8 mouse cellular contexts compared by ENCODE assay signal in the genomic region with DNA sequence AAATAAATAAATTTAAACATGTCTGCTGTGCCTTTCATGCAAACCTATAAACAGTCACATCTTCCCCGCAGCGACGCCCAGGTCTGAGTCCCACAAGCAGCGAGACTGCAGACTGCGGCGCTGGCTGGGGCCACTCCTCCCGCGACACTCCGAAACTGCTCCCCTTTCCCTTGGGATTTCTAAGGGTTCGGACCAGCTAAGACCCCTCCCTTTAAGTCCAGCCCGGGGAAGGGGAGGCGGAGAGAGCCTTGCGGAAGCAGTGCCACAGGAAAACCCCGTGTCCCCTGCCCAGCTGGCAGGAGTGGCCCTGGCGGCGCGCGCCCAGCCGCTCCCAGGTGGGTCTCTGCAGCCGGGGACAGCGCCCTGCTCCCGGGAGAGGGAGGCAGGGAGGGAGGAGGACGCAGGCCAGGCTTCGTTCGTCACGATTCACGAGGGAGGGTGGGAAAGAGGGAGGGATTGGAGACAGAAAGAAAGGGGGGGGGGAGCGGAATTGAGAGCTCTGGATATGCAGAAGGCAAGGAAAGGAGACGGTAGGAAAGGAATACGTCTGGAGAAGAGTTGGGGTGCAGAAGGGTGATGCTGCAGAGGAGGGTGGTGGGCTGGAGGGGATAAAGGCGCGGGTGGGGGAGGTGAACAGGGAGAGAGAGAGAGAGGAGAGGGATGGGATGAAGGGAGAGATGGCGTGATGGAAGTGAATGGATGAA. TPM values are rescaled to one million over a fixed set of nuclear protein-coding genes. Genes with fewer than 3 reads are reported as not detected.
DNase-seq lines count a peak whose midpoint lies in the region; ATAC-seq lines count a peak whose summit lies in the region.

No protein-coding gene starts in this region.

- WGBS in embryonic facial prominence, embryonic 11.5 days, result 0% methylated on average over 32 of the region's 33 CpGs
- WGBS in limb, embryonic 13.5 days, result under 1% methylated on average over 33 of the region's 33 CpGs
- under 1% methylated on average over 33 of the region's 33 CpGs for WGBS in midbrain, embryonic 13.5 days

- no peaks in the 10 kb centered on the region for H3K27me3 ChIP-seq in embryonic facial prominence, embryonic 11.5 days (ENCODE audit: control insufficient read depth, insufficient read depth, low read length)
- H3K27me3 ChIP-seq in limb, embryonic 13.5 days, result peaks cover 4% of the 10 kb centered on the region; the same call in 1 of the 2 replicates
- H3K27me3 ChIP-seq in midbrain, embryonic 13.5 days, result peaks cover 5% of the 10 kb centered on the region; the same call in 1 of the 2 replicates

- peak overlapping the region; percentile 67 for H3K4me3 ChIP-seq in embryonic facial prominence, embryonic 11.5 days (ENCODE audit: low read depth, low read length)
- peak overlapping the region; percentile 75 for H3K4me3 ChIP-seq in limb, embryonic 13.5 days
- H3K4me3 ChIP-seq in midbrain, embryonic 13.5 days (replicated peaks), result peak overlapping the region; percentile 90

- H3K4me1 ChIP-seq in embryonic facial prominence, embryonic 11.5 days (ENCODE audit: control insufficient read depth, insufficient read depth, low read length), result no peaks in the 10 kb centered on the region
- H3K4me1 ChIP-seq in limb, embryonic 13.5 days, result peaks cover 9% of the 10 kb centered on the region; the same call in 1 of the 2 replicates
- peaks cover 19% of the 10 kb centered on the region for H3K4me1 ChIP-seq in midbrain, embryonic 13.5 days (replicated peaks)

- H3K9ac ChIP-seq in embryonic facial prominence, embryonic 11.5 days (replicated peaks; ENCODE audit: low read length), result peak overlapping the region; percentile 51
- peak overlapping the region; percentile 79 for H3K9ac ChIP-seq in limb, embryonic 13.5 days
- peak overlapping the region; percentile 95 for H3K9ac ChIP-seq in midbrain, embryonic 13.5 days (replicated peaks)

- peak; percentile 64 for DNase-seq in A20 (ENCODE audit: low read depth, low spot score)
- peak; percentile 76 for DNase-seq in adrenal gland, postnatal 10 days
- peak; percentile 60 for DNase-seq in embryonic facial prominence, embryonic 11.5 days (ENCODE audit: low spot score)
- peak; percentile 68 to 80 for DNase-seq in heart, adult 18-20 months
- peak; percentile 46 for DNase-seq in kidney, adult 11 months
- peak; percentile 15 to 18 for DNase-seq in spleen, postnatal 36 days (ENCODE audit: low spot score in 2 of 2)

- peak overlapping the region; percentile 84 for H3K4me2 ChIP-seq in embryonic facial prominence, embryonic 11.5 days (ENCODE audit: low read depth, low read length)
- H3K4me2 ChIP-seq in limb, embryonic 13.5 days (replicated peaks), result peak overlapping the region; percentile 98
- peak overlapping the region; percentile 90 for H3K4me2 ChIP-seq in midbrain, embryonic 13.5 days (replicated peaks)

- no peaks in the 10 kb centered on the region for H3K36me3 ChIP-seq in embryonic facial prominence, embryonic 11.5 days (replicated peaks; ENCODE audit: control insufficient read depth, insufficient read depth, low read depth, low read length)
- H3K36me3 ChIP-seq in limb, embryonic 13.5 days, result 0 out of 2 replicates have a peak, but pooled peaks cover 3% of the 10 kb centered on the region
- H3K36me3 ChIP-seq in midbrain, embryonic 13.5 days, result peaks cover 10% of the 10 kb centered on the region; the same call in 1 of the 2 replicates

- no peaks in the 10 kb centered on the region for H3K9me3 ChIP-seq in embryonic facial prominence, embryonic 11.5 days (replicated peaks; ENCODE audit: control insufficient read depth, low read length)
- no peaks in the 10 kb centered on the region for H3K9me3 ChIP-seq in limb, embryonic 13.5 days
- no peaks in the 10 kb centered on the region for H3K9me3 ChIP-seq in midbrain, embryonic 13.5 days

- ATAC-seq in embryonic facial prominence, embryonic 11.5 days (replicated peaks; ENCODE audit: insufficient number of reproducible peaks, low FRiP score, low TSS enrichment, low read depth), result no peak; the same call in 1 of the 2 replicates
- no peak; the same call in 1 of the 2 replicates for ATAC-seq in limb, embryonic 13.5 days (ENCODE audit: low FRiP score, low read depth)
- ATAC-seq in midbrain, embryonic 13.5 days, result peak; percentile 64

- no peak overlapping the region for H3K27ac ChIP-seq in embryonic facial prominence, embryonic 11.5 days (replicated peaks; ENCODE audit: low read depth, low read length)
- peak overlapping the region; percentile 67; the same call in 1 of the 2 replicates for H3K27ac ChIP-seq in limb, embryonic 13.5 days
- H3K27ac ChIP-seq in midbrain, embryonic 13.5 days, result peak overlapping the region; percentile 93

RNA-seq across cellular contexts. Expression of gene Stxbp1, which starts 0.8 kb away (rescaled TPM):
- total RNA-seq in adrenal gland, postnatal 10 days (2021), result 10 to 100 TPM; 23.7 to 35.7 TPM
- 22.0 and 27.1 TPM in 2 replicates for polyA plus RNA-seq in embryonic facial prominence, embryonic 11.5 days (2014; fragmentation: Nextera tagmentation; extraction: Ambion mirVana)
- 10 to 100 TPM; 12.2 to 13.0 TPM for total RNA-seq in heart, adult 18-20 months (2021)
- polyA plus RNA-seq in limb, embryonic 13.5 days (2015; fragmentation: Nextera tagmentation; extraction: Ambion mirVana), result 20.8 and 20.9 TPM in 2 replicates
- polyA plus RNA-seq in midbrain, embryonic 13.5 days (2015; fragmentation: Nextera tagmentation; extraction: Ambion mirVana), result 165 and 168 TPM in 2 replicates

RNA-seq across cellular contexts. Expression of gene Fam129b, which starts 29.7 kb away (rescaled TPM):
- 10 to 100 TPM; 28.9 to 30.7 TPM for total RNA-seq in adrenal gland, postnatal 10 days (2021)
- polyA plus RNA-seq in embryonic facial prominence, embryonic 11.5 days (2014; fragmentation: Nextera tagmentation; extraction: Ambion mirVana), result 13.7 and 15.9 TPM in 2 replicates
- 10 to 100 TPM; 20.4 to 25.0 TPM for total RNA-seq in heart, adult 18-20 months (2021)
- 48.5 and 55.8 TPM in 2 replicates for polyA plus RNA-seq in limb, embryonic 13.5 days (2015; fragmentation: Nextera tagmentation; extraction: Ambion mirVana)
- 20.9 and 27.5 TPM in 2 replicates for polyA plus RNA-seq in midbrain, embryonic 13.5 days (2015; fragmentation: Nextera tagmentation; extraction: Ambion mirVana)

Comparison
In these comparisons a context has a peak if more than half of its experiments do, and no peak if none do; other contexts are left out.
1. DNase-seq: peak in every context shown above with its lines; median percentile 76 in adrenal gland, postnatal 10 days; 74 in heart, adult 18-20 months; 64 in A20; 60 in embryonic facial prominence, embryonic 11.5 days; 46 in kidney, adult 11 months; 16 in spleen, postnatal 36 days.